Mouse (Mus musculus) stomach, postnatal 0 days (tissue): ENCODE measurements at regions not wholly inside any gene's neighbourhood (a gene's known extent, or its start where the extent isn't known, plus 50 kb on each side); places are given as distances from the start of the nearest gene placed in this dataset.

Source experiments
- ATAC-seq: fragments of 200-750 bp; cut with Nextera tagmentation; 2 replicates; pipeline ENCODE4 v1.8.0; 2017; ENCODE audit not compliant: low FRiP score, low TSS enrichment
- DNase-seq: peaks from one replicate; pipeline ENCODE4 v3.0.0-alpha.2; 2016; ENCODE audit warnings: low spot score
- H3K27ac ChIP-seq: fragments of 300-500 bp; sonication (generic); replicated peaks from 2 replicates; pipeline ENCODE4 v1.5.1; 2014; ENCODE audit warnings: mild to moderate bottlenecking, control low read depth
- H3K27me3 ChIP-seq: fragments of 300-500 bp; sonication (generic); 2 replicates; pipeline ENCODE4 v1.6.1; 2014; ENCODE audit warnings: low read length; ENCODE audit not compliant: control insufficient read depth, insufficient read depth
- H3K36me3 ChIP-seq: fragments of 300-500 bp; sonication (generic); 2 replicates; pipeline ENCODE4 v1.6.1; 2014; ENCODE audit warnings: low read length, mixed read lengths; ENCODE audit not compliant: control insufficient read depth, insufficient read depth
- H3K4me1 ChIP-seq: fragments of 300-500 bp; sonication (generic); replicated peaks from 2 replicates; pipeline ENCODE4 v1.6.1; 2014; ENCODE audit warnings: antibody characterized with exemption; ENCODE audit not compliant: control insufficient read depth, insufficient read depth
- H3K4me2 ChIP-seq: fragments of 300-500 bp; sonication (generic); replicated peaks from 2 replicates; pipeline ENCODE4 v1.6.1; 2014; ENCODE audit warnings: low read depth, mild to moderate bottlenecking, control low read depth, moderate library complexity
- H3K4me3 ChIP-seq: fragments of 300-500 bp; sonication (generic); 2 replicates; pipeline ENCODE4 v1.5.1; 2014; ENCODE audit warnings: low read depth, low read length, control low read depth
- H3K9ac ChIP-seq: fragments of 300-500 bp; sonication (generic); 2 replicates; pipeline ENCODE4 v1.6.1; 2014; ENCODE audit warnings: mild to moderate bottlenecking, low read length, control low read depth, mixed read lengths
- H3K9me3 ChIP-seq: fragments of 300-500 bp; sonication (generic); 2 replicates; pipeline ENCODE4 v1.6.1; 2016; ENCODE audit warnings: low read length; ENCODE audit not compliant: control insufficient read depth
- CTCF ChIP-seq: IDR thresholded peaks from 2 replicates; pipeline ENCODE4 v1.5.1; 2016; ENCODE audit warnings: antibody characterized with exemption, low read depth, mild to moderate bottlenecking, moderate library complexity
- EP300 ChIP-seq: optimal IDR thresholded peaks from 2 replicates; pipeline ENCODE3; 2016; ENCODE audit warnings: antibody characterized with exemption
- WGBS: fragments of 180-500 bp; shearing (Covaris S2); extraction: QIAGEN DNeasy Blood & Tissue Kit; methylation state at CpG from one replicate; pipeline ENCODE4 v1.1.7; 2014; 5-methylcytosine and 5-hydroxymethylcytosine counted together

DNA sequence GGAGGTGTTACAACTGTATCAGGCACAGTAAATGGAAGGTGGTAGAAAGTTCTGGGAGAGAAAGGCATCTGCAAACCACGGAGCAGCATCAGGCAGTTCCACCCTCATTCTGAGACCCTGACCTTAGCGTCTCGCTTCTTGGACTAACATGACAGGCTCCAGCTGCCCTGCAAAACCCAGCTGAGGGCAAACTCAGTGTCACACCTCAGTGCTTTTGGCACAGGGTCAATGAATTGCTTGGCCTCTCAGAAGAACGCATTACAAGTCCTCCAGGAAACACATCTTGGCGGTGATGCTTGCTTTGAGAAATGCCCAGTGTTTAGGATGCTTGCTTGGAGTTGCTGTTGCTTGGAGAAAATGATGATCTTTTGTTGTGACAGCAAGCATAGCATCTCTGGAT is 90.2 kb upstream of the A230072I06Rik start:
- Histone ChIP-seq H3K27me3 (no peaks in the 10 kb centered on the region), H3K36me3 (no peaks in the 10 kb centered on the region), H3K4me1 (no peaks in the 10 kb centered on the region), H3K4me2 (no peak overlapping the region), H3K4me3 (no peak overlapping the region), H3K9ac (no peak overlapping the region), H3K9me3 (no peaks in the 10 kb centered on the region), H3K27ac (no peak overlapping the region)
- DNase-seq: no peak
- WGBS: 58% methylated on average over 5 of the region's 5 CpGs
- no peak for ATAC-seq
- TF ChIP-seq EP300 (no peak), CTCF (no peak)

DNA sequence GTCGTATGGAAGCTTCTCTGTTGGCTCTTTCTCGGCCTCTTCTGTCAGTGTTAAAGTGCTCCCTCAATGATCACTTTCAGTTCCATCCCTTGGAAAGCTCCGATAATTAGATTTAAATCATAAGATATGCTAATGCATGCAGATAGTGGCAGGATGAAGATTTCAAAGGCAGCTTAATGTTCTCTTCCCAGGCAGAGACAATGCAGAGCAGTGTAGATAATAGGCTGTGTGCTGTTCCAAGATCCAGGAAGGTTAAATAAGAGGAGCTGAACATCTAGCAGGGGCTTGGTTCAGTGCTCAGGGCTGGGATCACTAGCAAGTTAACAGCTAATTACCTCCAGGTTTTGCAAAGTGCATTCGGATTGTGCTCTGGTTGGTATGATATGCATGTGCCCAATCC is 89.7 kb upstream of the A230072I06Rik start:
- 77% methylated on average over 4 of the region's 4 CpGs for WGBS
- no peaks in the 10 kb centered on the region for H3K9me3 ChIP-seq
- H3K4me3 ChIP-seq: no peak overlapping the region
- no peak for TF ChIP-seq CTCF
- no peak for TF ChIP-seq EP300
- H3K4me2 ChIP-seq: no peak overlapping the region
- no peaks in the 10 kb centered on the region for H3K27me3 ChIP-seq
- no peak for DNase-seq
- H3K4me1 ChIP-seq: no peaks in the 10 kb centered on the region
- no peak overlapping the region for H3K9ac ChIP-seq
- H3K36me3 ChIP-seq: no peaks in the 10 kb centered on the region
- ATAC-seq: no peak
- no peak overlapping the region for H3K27ac ChIP-seq

- Histone ChIP-seq H3K27me3 (no peaks in the 10 kb centered on the region), H3K9ac (no peak overlapping the region), H3K4me1 (no peaks in the 10 kb centered on the region), H3K27ac (no peak overlapping the region), H3K9me3 (no peaks in the 10 kb centered on the region), H3K4me3 (no peak overlapping the region), H3K36me3 (no peaks in the 10 kb centered on the region), H3K4me2 (no peak overlapping the region)
- TF ChIP-seq EP300: no peak
- peak; percentile 66 for TF ChIP-seq CTCF
- 27% methylated on average over 8 of the region's 8 CpGs for WGBS
- DNase-seq: peak; percentile 50
- ATAC-seq: no peak
These were observed 86.6 kb upstream of the A230072I06Rik start for GRCm38 (mm10) chr8:12192006-12192405.

- H3K27me3 ChIP-seq: no peaks in the 10 kb centered on the region
- ATAC-seq: peak; percentile 52
- 75% methylated on average over 1 of the region's 1 CpGs for WGBS
- no peak overlapping the region for H3K4me3 ChIP-seq
- H3K36me3 ChIP-seq: no peaks in the 10 kb centered on the region
- peak; percentile 23 for DNase-seq
- H3K9me3 ChIP-seq: no peaks in the 10 kb centered on the region
- TF ChIP-seq EP300: no peak
- no peak for TF ChIP-seq CTCF
- H3K27ac ChIP-seq: no peak overlapping the region
- H3K9ac ChIP-seq: no peak overlapping the region
- H3K4me1 ChIP-seq: no peaks in the 10 kb centered on the region
- H3K4me2 ChIP-seq: no peak overlapping the region
These were observed 72.7 kb upstream of the A230072I06Rik start for GRCm38 (mm10) chr8:12205909-12206308.

DNA sequence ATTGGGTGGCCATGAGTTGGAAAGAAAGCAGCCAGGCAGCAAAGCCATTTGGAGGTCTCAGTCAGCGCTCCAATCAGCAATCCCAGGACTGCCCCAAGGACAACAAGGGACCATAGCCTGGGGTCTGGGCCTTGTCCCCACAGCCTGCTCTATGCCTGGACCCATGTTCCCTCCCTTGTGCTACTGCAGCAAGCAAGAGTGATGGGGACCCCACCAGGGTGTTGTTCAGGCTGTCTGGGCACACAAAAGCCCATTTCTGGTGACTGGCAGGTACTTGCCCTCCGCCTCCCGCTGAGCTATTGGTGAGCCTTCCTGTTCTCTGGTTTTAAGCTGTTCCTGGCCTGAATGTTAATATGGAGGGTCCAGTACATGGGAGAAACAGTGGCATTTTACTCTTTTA is 71.2 kb upstream of the A230072I06Rik start:
- H3K4me2 ChIP-seq: no peak overlapping the region
- ATAC-seq: no peak
- no peaks in the 10 kb centered on the region for H3K4me1 ChIP-seq
- no peaks in the 10 kb centered on the region for H3K27me3 ChIP-seq
- no peaks in the 10 kb centered on the region for H3K9me3 ChIP-seq
- H3K9ac ChIP-seq: no peak overlapping the region
- 94% methylated on average over 3 of the region's 3 CpGs for WGBS
- H3K27ac ChIP-seq: no peak overlapping the region
- H3K4me3 ChIP-seq: no peak overlapping the region
- no peaks in the 10 kb centered on the region for H3K36me3 ChIP-seq
- DNase-seq: no peak
- TF ChIP-seq EP300 (no peak), CTCF (no peak)

DNA sequence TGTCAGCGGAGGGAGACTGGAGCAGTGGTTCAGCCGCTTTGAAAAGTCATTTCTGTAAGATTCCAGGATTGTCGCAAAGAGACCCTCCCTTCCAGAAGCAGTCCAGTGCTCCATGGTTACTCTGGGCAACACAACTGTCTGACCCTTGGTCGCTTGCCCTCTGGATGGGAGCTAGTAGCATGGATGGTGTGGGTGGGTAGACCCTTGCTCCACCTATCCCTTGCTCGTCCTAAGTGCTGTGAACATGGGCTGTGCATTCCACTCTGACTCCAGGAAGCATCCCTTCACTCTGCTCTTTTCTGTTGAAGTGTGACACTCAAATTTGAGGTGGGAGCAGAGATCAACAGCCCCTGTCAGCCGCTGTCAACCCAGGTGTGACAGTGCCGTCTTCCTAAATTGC is 64.8 kb upstream of the A230072I06Rik start:
- no peak for ATAC-seq
- H3K27me3 ChIP-seq: no peaks in the 10 kb centered on the region
- 52% methylated on average over 7 of the region's 7 CpGs for WGBS

More for the DNA sequence above, 64.8 kb upstream of the A230072I06Rik start:
- no peak for DNase-seq
- TF ChIP-seq EP300 (no peak), CTCF (no peak)
- Histone ChIP-seq H3K9me3 (no peaks in the 10 kb centered on the region), H3K4me1 (no peaks in the 10 kb centered on the region), H3K4me2 (no peak overlapping the region), H3K4me3 (no peak overlapping the region), H3K36me3 (no peaks in the 10 kb centered on the region), H3K27ac (no peak overlapping the region), H3K9ac (no peak overlapping the region)
